Mouse (Mus musculus) heart, adult 11 months (tissue): Measurements from ENCODE around the gene 9930111J21Rik1.
"Not testable (repeated sequence)": the region's sequence is repeated elsewhere in the genome, so short reads cannot be mapped to it uniquely, and the experiment has no call there.

ENCODE experiments used
- DNase-seq: peaks from one replicate; pipeline ENCODE4 v3.0.0; 2022

9930111J21Rik1 gene

DNA sequence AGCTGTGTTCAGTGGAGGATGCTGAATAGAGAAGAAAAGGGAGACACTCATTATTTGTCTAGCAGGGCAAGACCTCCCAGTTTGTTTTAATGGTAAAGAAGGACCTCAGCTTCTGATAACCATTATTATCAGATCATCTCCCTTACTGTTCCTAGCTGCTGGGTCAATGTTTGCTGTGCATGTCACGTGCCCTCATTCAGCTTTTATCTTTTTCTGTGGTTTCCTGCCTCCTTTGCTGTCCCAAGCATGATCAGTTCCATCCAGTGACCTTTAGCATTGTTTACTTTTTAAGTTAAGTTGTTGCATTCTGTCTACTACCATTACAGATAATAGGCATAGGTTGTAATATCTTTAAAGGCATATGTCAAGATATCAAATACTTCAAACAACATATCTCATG is 70.7 kb downstream of the 9930111J21Rik1 start:
- DNase-seq = no peak

DNA sequence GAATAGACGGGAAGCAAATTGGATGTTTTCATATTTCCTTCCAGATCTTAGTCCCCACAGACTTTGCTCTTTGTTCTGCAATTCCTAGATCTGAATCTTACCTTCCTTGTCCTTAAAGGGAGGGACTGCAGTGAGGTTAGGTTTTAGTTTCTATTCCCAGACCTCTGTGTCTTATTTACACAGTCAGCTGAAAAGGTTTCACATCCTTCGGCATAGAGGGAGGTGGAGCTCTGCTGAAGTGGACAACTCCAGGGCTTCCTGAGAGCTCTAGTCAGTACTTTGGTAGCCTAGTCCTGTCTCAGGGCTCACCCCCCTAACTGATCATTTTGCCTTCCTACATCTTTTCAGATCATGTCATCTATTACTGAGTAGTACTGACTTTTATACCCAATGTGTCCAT is 77.2 kb downstream of the 9930111J21Rik1 start, which contains the start of gene Gm5431:
Gene Gm5431 (minus strand): TSS at position 194 of the 400 bp plus-strand sequence.
- no peak for DNase-seq

DNA sequence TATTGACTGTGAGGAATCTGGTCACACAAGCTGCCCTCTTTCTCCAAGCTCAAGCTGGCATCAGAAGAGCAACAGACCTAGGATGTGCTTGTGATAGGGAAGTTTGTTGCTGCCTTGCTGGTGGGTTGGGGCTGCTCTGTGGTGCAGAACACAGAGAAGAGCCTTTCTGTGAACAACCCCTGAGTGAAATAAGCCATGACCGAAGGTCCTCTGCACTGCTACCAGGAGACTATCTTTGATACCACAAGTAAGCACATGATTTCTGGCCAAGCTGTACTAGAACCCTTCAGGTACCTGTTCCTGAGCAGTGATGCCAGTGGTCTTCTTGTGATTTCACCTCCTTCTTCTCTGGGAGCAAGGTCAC is 77.6 kb downstream of the 9930111J21Rik1 start:
- DNase-seq = not testable (repeated sequence)

DNA sequence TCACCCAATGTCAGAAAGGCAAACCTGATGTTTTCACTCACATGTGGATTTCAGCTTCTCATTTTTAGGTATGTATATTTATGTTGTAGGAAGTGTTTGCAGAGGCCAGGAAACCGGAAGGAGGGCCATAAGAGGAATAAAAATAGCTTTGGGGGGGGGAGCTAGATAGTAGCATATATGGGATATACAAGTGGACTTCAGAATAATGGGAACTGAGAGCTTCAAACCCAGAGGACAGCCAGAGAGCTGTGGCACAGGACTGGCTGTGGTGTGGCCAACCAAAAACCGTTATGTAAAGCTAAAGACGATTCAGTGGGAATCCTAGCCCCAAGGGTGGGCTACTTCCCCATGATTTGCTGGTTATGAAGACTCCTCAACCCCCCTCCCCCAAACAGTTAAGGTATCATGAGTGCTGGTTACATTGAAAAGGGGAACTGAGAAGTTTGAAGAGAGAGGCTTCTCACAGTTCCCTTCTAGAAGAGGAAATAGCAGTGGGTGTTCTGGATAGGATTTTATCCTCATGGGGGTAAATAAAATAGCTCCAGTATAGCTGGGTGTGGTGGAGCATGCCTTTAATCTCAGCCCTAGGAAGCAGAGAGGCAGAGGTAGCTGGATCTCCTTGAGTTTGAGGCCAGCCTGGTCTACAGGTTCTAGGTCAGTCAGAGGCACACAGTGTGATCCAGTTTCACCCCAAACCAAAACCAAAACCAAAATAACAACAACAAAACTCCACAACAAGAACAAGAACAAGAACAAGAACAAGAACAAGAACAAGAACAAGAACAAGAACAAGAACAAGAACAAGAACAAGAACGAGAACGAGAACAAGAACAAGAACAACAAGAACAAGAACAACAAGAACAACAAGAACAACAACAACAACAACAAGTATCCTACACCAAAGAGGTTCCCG is 78.3 kb downstream of the 9930111J21Rik1 start:
- DNase-seq = peak; percentile 91

DNA sequence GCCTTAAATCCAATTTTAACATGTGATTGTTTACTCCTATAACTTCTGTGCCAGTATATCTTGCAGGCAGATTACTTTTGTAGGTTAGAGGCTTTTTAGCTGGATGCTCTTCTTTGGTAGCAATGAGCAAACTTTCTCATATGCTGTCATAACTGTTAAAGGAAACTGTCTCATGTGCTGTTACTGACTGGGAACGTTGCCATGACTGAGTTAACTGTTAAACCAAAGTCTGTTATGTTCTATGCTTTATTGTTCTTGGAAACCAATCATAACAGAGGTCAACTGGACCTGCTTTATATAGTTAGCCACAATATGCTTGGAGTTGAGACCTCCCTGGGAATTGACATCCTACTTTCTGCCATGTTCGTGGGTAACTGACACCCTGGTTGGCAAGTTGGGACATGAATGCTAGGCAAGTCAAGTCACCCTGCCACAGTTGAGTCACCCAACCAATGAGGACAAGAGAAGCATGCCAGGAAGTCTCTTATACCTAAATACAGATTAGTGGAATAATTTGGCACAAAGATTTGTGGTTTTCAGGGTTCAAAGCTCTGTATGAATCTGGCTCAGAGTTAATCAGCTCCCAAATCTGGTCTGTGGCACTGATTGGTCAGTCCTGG is 80.3 kb downstream of the 9930111J21Rik1 start:
- DNase-seq = no peak
